Comparison of ENCODE assay signal across 27 mouse cellular contexts in genomic region chr8:8858636-8859035, GRCm38 (mm10).
DNase-seq lines count a peak whose midpoint lies in the region; ATAC-seq and TF ChIP-seq lines count a peak whose summit lies in the region.
"Had no signal": no experiment of that assay in that cellular context is flagged by ENCODE, and none has a peak within 500 bp of the region (broad histone marks: within the 10 kb centered on the region; RNA-seq: fewer than 3 reads in every experiment).

No protein-coding gene starts in this region.

- TF ChIP-seq POLR2A in kidney, adult 2 months (IDR thresholded peaks at IDR 0.05; ENCODE audit: low read depth, low read length): no peak

- peak; percentile 38 for DNase-seq in kidney, adult 2 months
- DNase-seq in kidney, adult 18-20 months: no peak
- DNase-seq in kidney, postnatal 25 days: peak; percentile 32 to 41
- DNase-seq in layer of hippocampus, postnatal 25 days (ENCODE audit: extremely low spot score in 1 of 2, low spot score in 1 of 2): no peak
- DNase-seq: adrenal gland, adult 2 months; B cell, adult 2 months; cerebellum, adult 8-10 months; gastrocnemius, adult 2 months; gastrocnemius, postnatal 36 days; heart, adult 2 months; heart, postnatal 14 days; layer of hippocampus, postnatal 36 days; lung, postnatal 4 days; thymus, adult 2 months; thymus, postnatal 4 days had no signal

- no peak overlapping the region for H3K4me2 ChIP-seq in kidney, embryonic 14.5 days (replicated peaks; ENCODE audit: low read depth, low read length)
- H3K4me2 ChIP-seq in kidney, embryonic 15.5 days: no peak overlapping the region
- H3K4me2 ChIP-seq: hindbrain, embryonic 15.5 days; liver, embryonic 11.5 days; midbrain, embryonic 12.5 days; neural tube, embryonic 13.5 days had no signal

- H3K4me1 ChIP-seq in kidney, adult 2 months (ENCODE audit: control insufficient read depth, insufficient read depth, low read length): no peaks in the 10 kb centered on the region
- peaks cover 5% of the 10 kb centered on the region; the same call in 1 of the 2 replicates for H3K4me1 ChIP-seq in kidney, embryonic 14.5 days (ENCODE audit: control insufficient read depth, insufficient read depth, low read length)
- H3K4me1 ChIP-seq in kidney, embryonic 15.5 days: peaks cover 5% of the 10 kb centered on the region
- H3K4me1 ChIP-seq: hindbrain, embryonic 15.5 days; megakaryocyte, embryonic 14.5 days had no signal

- no peaks in the 10 kb centered on the region for H3K27me3 ChIP-seq in kidney, adult 2 months (replicated peaks; ENCODE audit: control insufficient read depth, insufficient read depth, low read length)
- no peaks in the 10 kb centered on the region for H3K27me3 ChIP-seq in kidney, embryonic 14.5 days (ENCODE audit: control insufficient read depth, insufficient read depth, low read length)
- H3K27me3 ChIP-seq in kidney, embryonic 15.5 days: 0 out of 2 replicates have a peak, but pooled peaks cover 2% of the 10 kb centered on the region
- H3K27me3 ChIP-seq: hindbrain, embryonic 15.5 days; megakaryocyte, embryonic 14.5 days; neural tube, embryonic 13.5 days had no signal

- H3K4me3 ChIP-seq in kidney, adult 2 months (ENCODE audit: insufficient read depth, low read depth, low read length): no peak overlapping the region
- no peak overlapping the region for H3K4me3 ChIP-seq in kidney, embryonic 14.5 days (ENCODE audit: low read length)
- H3K4me3 ChIP-seq in kidney, embryonic 15.5 days (replicated peaks): no peak overlapping the region
- H3K4me3 ChIP-seq: erythroblast, embryonic 14.5 days; gastrocnemius, adult 2 months; heart, adult 2 months; hindbrain, embryonic 10.5 days; hindbrain, embryonic 15.5 days; megakaryocyte, embryonic 14.5 days; midbrain, embryonic 12.5 days; myocyte; neural tube, embryonic 13.5 days had no signal

- no peak for TF ChIP-seq CTCF in kidney, adult 2 months (conservative IDR thresholded peaks at IDR 0.05; ENCODE audit: insufficient read depth, insufficient read length, low read depth, low read length)

- 47% methylated on average over 3 of the region's 3 CpGs for WGBS in kidney, adult 2 months
- WGBS in kidney, embryonic 14.5 days: 17% methylated on average over 3 of the region's 3 CpGs
- 19% methylated on average over 3 of the region's 3 CpGs for WGBS in kidney, embryonic 15.5 days

- H3K27ac ChIP-seq in kidney, adult 2 months (ENCODE audit: insufficient read depth, low read depth, low read length): no peak overlapping the region
- H3K27ac ChIP-seq in kidney, embryonic 14.5 days (ENCODE audit: low read depth, low read length): no peak overlapping the region
- H3K27ac ChIP-seq in kidney, embryonic 15.5 days: no peak overlapping the region
- H3K27ac ChIP-seq: gastrocnemius, adult 2 months; heart, adult 2 months; hindbrain, embryonic 10.5 days; hindbrain, embryonic 15.5 days; midbrain, embryonic 12.5 days; neural tube, embryonic 13.5 days had no signal

- no peak overlapping the region for H3K9ac ChIP-seq in kidney, embryonic 14.5 days (ENCODE audit: low read depth, low read length)
- H3K9ac ChIP-seq in kidney, embryonic 15.5 days: no peak overlapping the region
- H3K9ac ChIP-seq: hindbrain, embryonic 15.5 days; midbrain, embryonic 12.5 days; neural tube, embryonic 13.5 days had no signal

- 0 out of 2 replicates have a peak, but pooled peaks have one; percentile 32 for ATAC-seq in kidney, embryonic 14.5 days (ENCODE audit: low FRiP score, low TSS enrichment)
- ATAC-seq in kidney, embryonic 15.5 days (replicated peaks; ENCODE audit: low FRiP score): 0 out of 2 replicates have a peak, but pooled peaks have one; percentile 12
- ATAC-seq: forebrain, embryonic 16.5 days; inflammation-experienced regulatory T-cells, adult 6 months had no signal

- no peaks in the 10 kb centered on the region for H3K9me3 ChIP-seq in kidney, embryonic 14.5 days (ENCODE audit: control insufficient read depth, low read length)
- no peaks in the 10 kb centered on the region for H3K9me3 ChIP-seq in kidney, embryonic 15.5 days (replicated peaks)
- H3K9me3 ChIP-seq: hindbrain, embryonic 10.5 days; hindbrain, embryonic 15.5 days; megakaryocyte, embryonic 14.5 days; midbrain, embryonic 12.5 days; neural tube, embryonic 13.5 days had no signal

- H3K36me3 ChIP-seq in kidney, adult 2 months (ENCODE audit: control insufficient read depth, insufficient read depth, low read length): no peaks in the 10 kb centered on the region
- H3K36me3 ChIP-seq in kidney, embryonic 14.5 days (ENCODE audit: control insufficient read depth, insufficient read depth, low read length): no peaks in the 10 kb centered on the region
- H3K36me3 ChIP-seq in kidney, embryonic 15.5 days: no peaks in the 10 kb centered on the region
- H3K36me3 ChIP-seq: hindbrain, embryonic 10.5 days; hindbrain, embryonic 15.5 days; midbrain, embryonic 12.5 days; neural tube, embryonic 13.5 days had no signal

Comparison
In these comparisons a context has a peak if more than half of its experiments do, and no peak if none do; other contexts are left out.
1. DNase-seq: peak in kidney, adult 2 months (single experiment) and kidney, postnatal 25 days (2 of 2); none in kidney, adult 18-20 months (single experiment) and layer of hippocampus, postnatal 25 days (0 of 2).